Mouse (Mus musculus) liver, adult 2 months (tissue): ENCODE measurements at regions not wholly inside any gene's neighbourhood (a gene's known extent, or its start where the extent isn't known, plus 50 kb on each side); places are given as distances from the start of the nearest gene placed in this dataset.

Experiments
- DNase-seq: peaks from one replicate; pipeline ENCODE4 v3.0.0-alpha.2; 2011; ENCODE audit warnings: low read depth, low spot score; ENCODE audit errors: extremely low read depth
- H3K27ac ChIP-seq: fragments of 200-500 bp; replicated peaks from 2 replicates; pipeline ENCODE4 v1.5.1; 2012; ENCODE audit warnings: low read depth, mild to moderate bottlenecking, control low read depth, inconsistent platforms, low read length; ENCODE audit not compliant: insufficient read depth
- H3K27me3 ChIP-seq: fragments of 200-500 bp; 2 replicates; pipeline ENCODE4 v1.6.1; 2012; ENCODE audit warnings: mild to moderate bottlenecking, moderate library complexity, low read length, inconsistent platforms; ENCODE audit not compliant: control insufficient read depth, insufficient read depth
- H3K36me3 ChIP-seq: fragments of 200-500 bp; 2 replicates; pipeline ENCODE4 v1.6.1; 2012; ENCODE audit warnings: low read length, inconsistent platforms; ENCODE audit not compliant: control insufficient read depth, insufficient read depth
- H3K4me1 ChIP-seq: fragments of 200-500 bp; 2 replicates; pipeline ENCODE4 v1.6.1; 2011; ENCODE audit warnings: low read length; ENCODE audit not compliant: control insufficient read depth, insufficient read depth
- H3K4me3 ChIP-seq: fragments of 200-500 bp; 2 replicates; pipeline ENCODE4 v1.5.1; 2011; ENCODE audit warnings: low read depth, mild to moderate bottlenecking, control low read depth, low read length, moderate library complexity; ENCODE audit not compliant: insufficient read depth
- H3K79me2 ChIP-seq: fragments of 200-500 bp; 2 replicates; pipeline ENCODE4 v1.6.1; 2012; ENCODE audit warnings: inconsistent platforms, mild to moderate bottlenecking, low read length, moderate library complexity; ENCODE audit not compliant: control insufficient read depth, insufficient read depth
- H3K9ac ChIP-seq: fragments of 200-500 bp; 2 replicates; pipeline ENCODE4 v1.6.1; 2012; ENCODE audit warnings: low read depth, mild to moderate bottlenecking, control low read depth, inconsistent platforms, low read length
- CTCF ChIP-seq: fragments of 200-500 bp; IDR thresholded peaks from 2 replicates; pipeline ENCODE4 v1.5.1; 2011; ENCODE audit warnings: low read depth, low read length, control low read depth
- POLR2A ChIP-seq: fragments of 200-500 bp; IDR thresholded peaks from 2 replicates; pipeline ENCODE4 v1.6.1; 2011; ENCODE audit warnings: low read length, control low read depth; ENCODE audit not compliant: insufficient read depth; ENCODE audit errors: extremely low read depth
- WGBS: fragments of 180-500 bp; shearing (Covaris S2); methylation state at CpG from one replicate; pipeline ENCODE4 v1.1.7; 2018; 5-methylcytosine and 5-hydroxymethylcytosine counted together

DNA sequence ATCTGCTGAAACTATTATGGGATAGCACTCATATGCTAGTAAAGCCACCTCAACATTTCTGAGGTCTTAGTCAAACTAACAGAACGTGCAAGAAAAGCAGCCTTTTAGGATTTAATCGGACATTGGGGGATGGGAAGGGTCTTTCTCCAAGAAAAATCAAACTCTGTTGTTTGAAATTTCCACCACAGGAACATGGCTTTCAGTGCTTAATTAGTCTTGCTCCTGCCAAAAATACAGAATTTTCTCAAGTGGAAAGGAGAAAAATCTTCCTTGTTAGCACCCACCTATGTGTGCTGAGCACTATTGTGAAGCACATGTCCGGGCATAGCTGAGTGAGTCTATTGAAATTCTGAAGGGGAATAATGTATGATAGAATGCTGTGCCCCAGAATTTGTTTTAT lies 1470.0 kb downstream of the Slc22a22 start:
- Histone ChIP-seq H3K27me3 (no peaks in the 10 kb centered on the region), H3K36me3 (no peaks in the 10 kb centered on the region), H3K27ac (no peak overlapping the region), H3K9ac (no peak overlapping the region), H3K79me2 (no peaks in the 10 kb centered on the region), H3K4me1 (no peaks in the 10 kb centered on the region), H3K4me3 (no peak overlapping the region)
- TF ChIP-seq CTCF (no peak), POLR2A (no peak)
- no peak for DNase-seq
- 91% methylated on average over 3 of the region's 3 CpGs for WGBS

DNA sequence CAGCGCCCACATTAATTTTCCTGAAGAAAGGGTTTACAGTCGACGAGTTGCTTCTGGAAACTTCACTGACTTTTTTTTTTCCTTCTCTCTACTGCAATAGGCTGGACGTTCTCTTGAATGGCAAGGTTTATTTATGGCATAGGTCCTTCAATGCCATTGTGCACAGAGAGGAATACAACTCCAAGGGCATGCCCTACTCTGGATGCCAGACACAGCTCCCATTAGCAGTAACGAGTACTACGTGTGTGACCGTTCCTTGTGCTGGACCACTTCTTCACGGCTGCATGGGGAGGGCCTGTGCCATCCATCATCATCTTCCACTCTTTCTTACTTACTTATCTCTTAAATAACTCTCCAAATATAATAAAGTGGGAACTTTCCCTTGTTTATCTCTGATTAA lies 1472.1 kb downstream of the Slc22a22 start:
- Histone ChIP-seq H3K79me2 (no peaks in the 10 kb centered on the region), H3K4me1 (no peaks in the 10 kb centered on the region), H3K9ac (no peak overlapping the region), H3K27me3 (no peaks in the 10 kb centered on the region), H3K36me3 (no peaks in the 10 kb centered on the region), H3K27ac (no peak overlapping the region), H3K4me3 (no peak overlapping the region)
- no peak for TF ChIP-seq CTCF
- no peak for TF ChIP-seq POLR2A
- DNase-seq, result no peak
- 91% methylated on average over 8 of the region's 8 CpGs for WGBS

DNA sequence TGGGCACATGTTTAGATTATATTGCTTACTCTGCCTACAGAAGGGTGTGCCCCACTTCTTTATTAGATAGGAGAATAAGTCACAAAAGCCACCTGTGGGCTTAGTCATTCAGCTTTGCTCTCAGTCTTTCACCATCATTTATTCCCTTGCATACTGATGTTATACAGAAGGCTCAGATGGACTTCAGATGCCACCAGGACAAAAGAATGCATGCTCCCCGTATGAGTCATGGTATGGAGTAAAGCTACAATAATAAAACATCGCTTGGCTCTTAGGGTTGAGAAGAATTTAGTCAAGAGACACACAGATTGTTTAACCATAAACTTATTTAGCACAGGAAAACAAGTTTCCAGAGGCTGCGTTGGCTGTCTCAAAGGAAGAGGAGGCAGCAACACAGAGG lies 1473.5 kb downstream of the Slc22a22 start:
- 94% methylated on average over 3 of the region's 3 CpGs for WGBS
- TF ChIP-seq CTCF (no peak), POLR2A (no peak)
- H3K4me3 ChIP-seq, result no peak overlapping the region
- no peak overlapping the region for H3K9ac ChIP-seq
- H3K27me3 ChIP-seq, result no peaks in the 10 kb centered on the region
- DNase-seq, result no peak
- no peaks in the 10 kb centered on the region for H3K36me3 ChIP-seq
- H3K79me2 ChIP-seq, result no peaks in the 10 kb centered on the region
- H3K4me1 ChIP-seq, result no peaks in the 10 kb centered on the region
- H3K27ac ChIP-seq, result no peak overlapping the region

DNA sequence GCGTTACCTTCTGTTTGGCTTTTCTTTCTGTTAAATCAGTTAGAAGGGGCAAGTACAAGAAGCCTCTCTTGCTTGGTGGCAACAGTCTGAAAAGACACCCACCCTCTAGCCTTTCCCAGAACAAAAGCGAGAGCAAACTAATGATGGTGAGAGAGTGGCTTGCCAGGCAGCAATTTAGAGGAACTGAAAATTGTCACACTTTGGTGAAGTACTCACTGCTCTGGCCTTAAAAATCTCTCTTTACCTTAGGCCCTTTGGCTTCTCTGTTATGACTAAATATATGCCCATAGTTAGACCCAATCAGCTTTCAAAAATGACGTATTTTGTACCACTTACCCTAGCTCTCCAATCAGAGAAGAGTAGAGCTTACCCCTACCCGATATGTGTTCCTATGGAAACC lies 1477.8 kb downstream of the Slc22a22 start:
- H3K9ac ChIP-seq, result no peak overlapping the region
- no peak overlapping the region for H3K27ac ChIP-seq
- H3K4me1 ChIP-seq, result no peaks in the 10 kb centered on the region
- no peaks in the 10 kb centered on the region for H3K27me3 ChIP-seq
- 92% methylated on average over 4 of the region's 4 CpGs for WGBS
- H3K79me2 ChIP-seq, result no peaks in the 10 kb centered on the region
- DNase-seq, result no peak
- no peaks in the 10 kb centered on the region for H3K36me3 ChIP-seq
- H3K4me3 ChIP-seq, result no peak overlapping the region
- TF ChIP-seq CTCF (no peak), POLR2A (no peak)

DNA sequence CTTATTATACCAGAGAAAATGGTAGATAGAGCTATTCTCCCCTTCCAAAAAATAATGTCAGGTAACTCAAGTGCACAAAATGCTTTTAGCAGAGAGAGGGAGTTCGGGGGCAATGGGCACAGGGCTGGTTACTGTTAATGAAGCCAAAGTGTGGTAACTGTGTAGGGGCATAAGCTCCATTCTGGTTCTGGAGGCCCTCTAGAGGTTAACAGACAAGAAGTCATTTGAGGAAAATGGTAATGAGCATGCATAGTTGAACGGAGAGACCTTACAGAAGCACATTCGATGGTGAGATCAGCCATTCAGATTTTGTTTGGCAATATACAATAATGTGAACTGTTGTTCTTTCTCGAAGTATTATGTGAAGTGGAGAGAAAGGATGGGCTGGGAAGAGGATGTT lies 1479.4 kb downstream of the Slc22a22 start:
- Histone ChIP-seq H3K27ac (no peak overlapping the region), H3K79me2 (no peaks in the 10 kb centered on the region), H3K27me3 (no peaks in the 10 kb centered on the region), H3K36me3 (no peaks in the 10 kb centered on the region), H3K9ac (no peak overlapping the region), H3K4me1 (no peaks in the 10 kb centered on the region), H3K4me3 (no peak overlapping the region)
- 83% methylated on average over 4 of the region's 4 CpGs for WGBS
- DNase-seq, result peak; percentile 13
- TF ChIP-seq POLR2A (no peak), CTCF (no peak)

DNA sequence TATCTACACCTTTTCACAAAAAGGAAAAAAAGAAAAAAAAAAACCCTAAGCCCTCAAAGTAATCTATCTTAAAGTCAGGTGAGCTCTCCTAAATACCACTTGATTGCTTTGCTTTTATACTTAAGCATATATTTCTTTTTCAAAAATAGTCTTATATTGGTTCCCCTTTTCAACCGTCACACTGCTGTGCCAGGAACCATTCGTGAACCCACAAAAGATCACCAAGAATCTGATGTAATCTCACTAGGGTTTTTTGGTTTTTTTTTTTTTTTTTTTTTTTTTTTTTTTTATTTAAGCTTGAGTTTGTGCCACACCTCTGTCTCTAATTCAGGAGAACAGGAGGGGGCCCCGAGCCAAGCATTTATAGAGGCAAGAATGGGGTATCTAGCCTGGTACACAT lies 1482.7 kb downstream of the Slc22a22 start:
- Histone ChIP-seq H3K36me3 (no peaks in the 10 kb centered on the region), H3K27ac (no peak overlapping the region), H3K4me1 (no peaks in the 10 kb centered on the region), H3K27me3 (no peaks in the 10 kb centered on the region), H3K4me3 (no peak overlapping the region), H3K9ac (no peak overlapping the region), H3K79me2 (no peaks in the 10 kb centered on the region)
- WGBS, result 81% methylated on average over 3 of the region's 3 CpGs
- no peak for DNase-seq
- no peak for TF ChIP-seq CTCF
- TF ChIP-seq POLR2A, result no peak
